Mouse (Mus musculus) brain, embryonic 14.5 days (tissue): ENCODE measurements around the gene Twist1.

ENCODE experiments used
- CTCF ChIP-seq: fragments of 200-500 bp; IDR thresholded peaks from 2 replicates; pipeline ENCODE4 v1.5.1; 2012; ENCODE audit warnings: inconsistent platforms, mild to moderate bottlenecking, moderate library complexity, borderline replicate concordance; ENCODE audit not compliant: insufficient read depth, insufficient read length; ENCODE audit errors: extremely low read depth
- POLR2A ChIP-seq: fragments of 200-500 bp; IDR thresholded peaks from 2 replicates; pipeline ENCODE4 v1.6.1; 2012; ENCODE audit warnings: mild to moderate bottlenecking, inconsistent platforms, borderline replicate concordance; ENCODE audit not compliant: poor library complexity, insufficient read depth, insufficient read length, severe bottlenecking; ENCODE audit errors: extremely low read depth

GRCm38 (mm10) chr12:33962118-33962772 lies 4.8 kb downstream of the Twist1 start:
- TF ChIP-seq CTCF, result no peak
- no peak for TF ChIP-seq POLR2A
